Mouse (Mus musculus): ENCODE data around the gene Cabp7. TPM values are rescaled to one million over a fixed set of nuclear protein-coding genes. Genes with fewer than 3 reads are reported as not detected.

Gene Cabp7
- total and polyA plus RNA-seq, 3 experiments = 0.51 TPM; not detected in 2

DNA sequence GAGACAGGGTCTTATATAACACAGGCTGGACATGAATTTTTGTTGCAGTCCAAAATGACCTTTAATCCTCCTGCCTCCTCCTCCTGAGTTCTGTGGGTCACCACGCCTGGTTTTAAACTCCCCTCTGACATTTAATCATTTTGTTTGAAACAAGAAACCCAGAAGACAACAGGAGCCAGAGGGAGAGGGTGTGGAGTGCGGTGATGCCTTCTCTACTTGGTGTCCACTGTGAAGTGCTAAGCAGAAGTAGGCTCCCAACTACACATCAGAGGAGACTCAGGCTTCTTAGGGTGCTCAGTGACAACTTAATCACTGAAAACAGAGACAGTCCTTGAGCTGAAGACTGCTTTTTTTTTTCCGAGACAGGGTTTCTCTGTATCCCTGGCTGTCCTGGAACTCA, 34.3 kb upstream of the Cabp7 start:
- no peaks in the 10 kb centered on the region for H3K79me2 ChIP-seq (replicated peaks; ENCODE audit: control insufficient read depth, extremely low read depth, insufficient read depth, poor library complexity, severe bottlenecking)
- TF ChIP-seq CTCF (conservative IDR thresholded peaks at IDR 0.05 in 1 of 2, IDR thresholded peaks at IDR 0.05 in 1 of 2; ENCODE audit: low read depth in 2 of 2, low read length in 2 of 2) = no peak
- TF ChIP-seq ZMIZ1 (IDR thresholded peaks at IDR 0.05; ENCODE audit: low read depth, low read length) = no peak
- no peak for TF ChIP-seq PAX5 (IDR thresholded peaks at IDR 0.05; ENCODE audit: low read length)
- TF ChIP-seq RCOR1 (conservative IDR thresholded peaks at IDR 0.05; ENCODE audit: low read depth, low read length) = no peak
- no peak for TF ChIP-seq ZKSCAN1 (IDR thresholded peaks at IDR 0.05; ENCODE audit: borderline replicate concordance, low read depth, low read length)
- no peaks in the 10 kb centered on the region for H3K9me3 ChIP-seq (replicated peaks; ENCODE audit: low read length)
- peaks cover 57 to 96% of the 10 kb centered on the region in 2 experiments for H3K36me3 ChIP-seq (replicated peaks in 1 of 2; ENCODE audit: control insufficient read depth in 1 of 2, insufficient read depth in 1 of 2, low read length in 1 of 2)
- in situ Hi-C loops (cut with MboI; ENCODE audit: low pct_ligation_motif_present, low pct_unique_long_range_greater_than_20kb, low sequenced_read_pairs) = no loop called here
- H3K27ac ChIP-seq (ENCODE audit: insufficient read depth, low read depth) = no peak overlapping the region
- dilution Hi-C loops (cut with MboI; ENCODE audit: extremely low pct_ligation_motif_present, extremely low pct_unique_long_range_greater_than_20kb, low sequenced_read_pairs) = no loop called here
- no peak overlapping the region for H3K4me2 ChIP-seq (ENCODE audit: insufficient read depth, low read depth, poor library complexity, severe bottlenecking)
- no peak overlapping the region for H3K4me3 ChIP-seq (replicated peaks in 1 of 3; ENCODE audit: low read depth in 2 of 3, low read length in 2 of 3, poor library complexity in 1 of 3)
- 0 out of 4 replicates have a peak, but pooled peaks cover 0 to 3% of the 10 kb centered on the region in 2 experiments for H3K4me1 ChIP-seq (ENCODE audit: control insufficient read depth in 1 of 2, insufficient read depth in 2 of 2)
- no peak overlapping the region for H3K9ac ChIP-seq (ENCODE audit: insufficient read depth, low read depth)
- no peaks in the 10 kb centered on the region for H3K27me3 ChIP-seq (replicated peaks)
- no peak for DNase-seq (ENCODE audit: extremely low read depth)

DNA sequence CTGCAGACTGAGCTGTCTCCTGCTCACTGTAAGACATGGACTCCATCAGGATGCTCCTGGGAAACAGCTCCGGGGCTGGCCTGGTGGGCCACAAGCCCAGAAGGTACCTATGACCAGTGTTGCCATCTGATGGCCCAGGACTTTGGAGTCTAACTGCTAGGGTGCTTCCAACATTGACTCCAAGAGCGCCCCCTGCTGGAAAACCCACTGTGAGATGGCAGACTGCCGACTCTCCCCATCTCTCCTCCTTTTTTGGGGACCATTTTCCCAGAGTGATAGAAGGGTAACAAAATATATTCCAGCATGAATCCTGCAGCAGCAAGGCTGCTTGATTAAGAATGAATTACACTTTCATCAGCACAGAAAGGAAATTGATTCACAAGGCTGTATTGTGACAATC, 26.3 kb upstream of the Cabp7 start:
- peak; percentile 75 for DNase-seq (ENCODE audit: extremely low read depth)
- Histone ChIP-seq H3K9me3 (replicated peaks; ENCODE audit: low read length) (no peaks in the 10 kb centered on the region), H3K9ac (ENCODE audit: insufficient read depth, low read depth) (no peak overlapping the region), H3K36me3 (replicated peaks in 1 of 2; ENCODE audit: control insufficient read depth in 1 of 2, insufficient read depth in 1 of 2, low read length in 1 of 2) (peaks cover 37 to 88% of the 10 kb centered on the region in 2 experiments), H3K4me2 (ENCODE audit: insufficient read depth, low read depth, poor library complexity, severe bottlenecking) (no peak overlapping the region), H3K27me3 (replicated peaks) (no peaks in the 10 kb centered on the region), H3K4me3 (replicated peaks in 1 of 3; ENCODE audit: low read depth in 2 of 3, low read length in 2 of 3, poor library complexity in 1 of 3) (no peak overlapping the region), H3K4me1 (ENCODE audit: control insufficient read depth in 1 of 2, insufficient read depth in 2 of 2) (no peaks in the 10 kb centered on the region), H3K79me2 (replicated peaks; ENCODE audit: control insufficient read depth, extremely low read depth, insufficient read depth, poor library complexity, severe bottlenecking) (no peaks in the 10 kb centered on the region), H3K27ac (ENCODE audit: insufficient read depth, low read depth) (no peak overlapping the region)
- in situ Hi-C loops (cut with MboI; ENCODE audit: low pct_ligation_motif_present, low pct_unique_long_range_greater_than_20kb, low sequenced_read_pairs) (loop anchor here (5.0 kb wide), 2 partner anchors 36 to 44 kb away; no protein-coding TSS in a partner anchor), dilution Hi-C loops (cut with MboI; ENCODE audit: extremely low pct_ligation_motif_present, extremely low pct_unique_long_range_greater_than_20kb, low sequenced_read_pairs) (no loop called here)
- TF ChIP-seq ETS1 (conservative IDR thresholded peaks at IDR 0.05; ENCODE audit: low read depth, low read length) (no peak), UBTF (IDR thresholded peaks at IDR 0.05; ENCODE audit: low read depth, low read length) (no peak), MEF2A (IDR thresholded peaks at IDR 0.05; ENCODE audit: borderline replicate concordance, low read depth, low read length) (no peak), POLR2AphosphoS2 (IDR thresholded peaks at IDR 0.05; ENCODE audit: low read depth, low read length) (no peak), CTCF (conservative IDR thresholded peaks at IDR 0.05 in 1 of 2, IDR thresholded peaks at IDR 0.05 in 1 of 2; ENCODE audit: low read depth in 2 of 2, low read length in 2 of 2) (peak; percentile 79 to 82), POLR2A (IDR thresholded peaks at IDR 0.05; ENCODE audit: low read depth, low read length) (no peak), RAD21 (IDR thresholded peaks at IDR 0.05; ENCODE audit: low read depth, low read length) (peak; percentile 63), MXI1 (IDR thresholded peaks at IDR 0.05; ENCODE audit: low read depth, low read length) (no peak), BHLHE40 (IDR thresholded peaks at IDR 0.05; ENCODE audit: low read depth, low read length) (no peak), ZMIZ1 (IDR thresholded peaks at IDR 0.05; ENCODE audit: low read depth, low read length) (no peak), RCOR1 (conservative IDR thresholded peaks at IDR 0.05; ENCODE audit: low read depth, low read length) (no peak), SMC3 (IDR thresholded peaks at IDR 0.05; ENCODE audit: low read depth, low read length) (peak; percentile 80)
